Mouse (Mus musculus) left cerebral cortex, postnatal 25 days (tissue): ENCODE data around the gene Adarb1. TPM values are rescaled to one million over a fixed set of nuclear protein-coding genes. Genes with fewer than 3 reads are reported as not detected.
A peak's percentile ranks its signal among the peaks of the same experiment; 100 is the strongest.
"Not testable (repeated sequence)": the region's sequence is repeated elsewhere in the genome, so short reads cannot be mapped to it uniquely, and the experiment has no call there.

Experiments
- DNase-seq, 2 experiments: peaks; one replicate each; pipeline ENCODE4 v3.0.0; 2022; ENCODE audit warnings: low spot score in 2 of 2, mixed read lengths in 1 of 2
- intact Hi-C: fragments of 180-260 bp; cut with DNase I; formaldehyde crosslinking; loops from one replicate; pipeline ENCODE4 v1.15.1; 2025
- total RNA-seq, 2 experiments: library from RNA; stranded (reverse); gene quantifications; 2 replicates each; pipeline ENCODE4 v1.2.3; 2021

Gene Adarb1
- total RNA-seq, 2 experiments from 2014 or later, result 123 to 147 TPM

DNA sequence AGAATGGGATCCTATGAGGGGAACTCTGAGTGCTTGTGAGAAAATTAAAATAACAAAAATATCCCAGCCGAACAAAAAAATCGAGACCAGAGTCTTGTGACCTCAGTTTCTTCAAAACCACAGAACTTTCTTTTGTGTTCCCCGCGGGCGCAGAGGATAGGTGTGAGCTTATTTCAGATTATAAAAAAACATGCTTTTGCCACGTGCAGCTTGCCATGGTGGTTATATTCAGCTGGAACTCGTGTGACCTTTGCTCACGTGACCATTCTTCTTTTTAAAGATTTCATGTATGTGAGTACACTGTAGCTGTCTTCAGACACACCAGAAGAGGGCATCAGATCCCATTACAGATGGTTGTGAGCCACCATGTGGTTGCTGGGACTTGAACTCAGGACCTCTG is 128.5 kb downstream of the Adarb1 start:
- intact Hi-C loops, result no loop called here

DNA sequence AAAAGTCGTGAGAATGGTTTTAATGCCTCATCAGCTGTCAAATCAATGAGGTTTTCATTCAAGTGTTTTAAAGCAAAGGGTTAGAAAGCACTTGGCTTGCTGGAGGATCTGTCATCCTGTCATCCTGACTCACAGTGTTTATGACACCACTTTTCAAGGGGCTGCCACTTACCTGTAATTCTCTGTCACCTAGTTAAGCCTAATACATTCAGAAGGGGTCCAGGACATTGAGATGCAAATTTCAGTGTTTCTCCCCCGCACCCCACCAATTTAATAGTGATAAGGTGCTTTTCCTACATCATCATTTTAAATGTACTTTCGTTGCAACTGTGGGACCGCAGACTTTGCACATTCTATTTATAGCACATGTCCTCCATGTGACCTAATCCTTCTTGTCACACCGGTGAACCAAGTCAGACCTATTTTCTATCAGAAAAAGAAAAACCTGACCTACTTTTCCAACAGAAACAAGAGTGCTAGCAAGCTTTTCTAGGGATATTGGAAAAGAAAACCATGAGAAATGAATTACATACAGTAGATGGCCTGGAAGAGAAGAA is 129.4 kb downstream of the Adarb1 start:
- no peak for DNase-seq
- intact Hi-C loops, result no loop called here

More for the DNA sequence above, 128.5 kb downstream of the Adarb1 start:
- no peak for DNase-seq

DNA sequence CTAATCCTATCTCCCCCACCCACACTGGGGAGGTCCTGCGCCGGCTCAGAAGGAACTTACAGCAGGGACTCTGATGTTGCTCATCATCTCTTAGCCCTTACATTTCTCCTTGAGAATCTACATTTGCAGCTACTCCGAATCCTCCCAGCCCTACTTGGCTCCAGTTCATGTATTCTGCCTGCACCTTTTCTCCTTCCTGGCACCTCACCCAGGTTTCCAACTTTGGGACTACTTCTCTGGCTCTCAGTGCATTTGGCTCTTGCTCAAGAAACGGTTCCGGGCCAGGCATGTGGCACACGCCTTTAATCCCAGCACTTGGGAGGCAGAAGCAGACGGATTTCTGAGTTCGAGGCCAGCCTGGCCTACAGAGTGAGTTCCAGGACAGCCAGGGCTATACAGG is 130.4 kb downstream of the Adarb1 start:
- intact Hi-C loops, result no loop called here
- DNase-seq, result peak in 1 of 2 experiments; percentile 24

DNA sequence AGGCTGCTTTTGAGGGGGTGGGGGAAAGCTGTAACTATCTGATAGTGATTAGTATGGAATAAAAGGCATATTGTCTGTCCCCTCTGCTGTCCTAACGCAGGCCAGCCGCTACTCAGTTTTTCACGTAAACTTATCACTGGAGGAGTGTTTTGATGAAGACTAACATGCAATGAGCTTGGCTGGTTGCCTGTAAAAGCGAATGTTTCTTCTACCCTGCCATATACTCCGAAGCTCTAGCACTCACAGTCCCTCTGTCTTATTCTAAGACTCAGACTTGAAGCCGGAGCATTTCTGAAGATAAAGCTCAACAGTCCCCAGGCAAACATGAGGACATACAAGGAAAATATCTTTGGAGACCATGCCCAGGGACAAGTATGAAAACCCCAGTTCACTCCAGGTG is 133.2 kb downstream of the Adarb1 start:
- intact Hi-C loops, result loop anchor here (5.0 kb wide), 2 partner anchors 132 to 282 kb away; partner anchors contain the start of gene Adarb1
- no peak for DNase-seq

DNA sequence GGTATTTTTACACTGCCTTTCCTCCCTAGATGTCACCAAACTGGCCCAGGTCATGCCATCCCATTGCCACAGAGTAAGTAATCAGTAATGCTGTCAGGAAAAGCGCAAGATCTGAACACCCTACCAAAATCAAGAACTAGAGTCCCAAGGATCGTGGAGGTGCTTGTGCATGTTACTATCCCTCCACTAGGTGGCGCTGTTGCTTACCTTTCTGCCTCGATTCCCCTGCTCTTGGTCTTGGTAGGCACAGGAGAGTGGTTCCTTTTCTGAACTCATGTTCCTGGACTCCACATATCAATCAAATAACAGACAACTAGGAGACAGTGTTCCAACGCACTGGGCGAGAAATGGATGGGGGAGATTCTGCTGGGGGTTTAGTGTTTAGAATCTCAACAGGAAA is 135.2 kb downstream of the Adarb1 start:
- peak; percentile 74 to 85 for DNase-seq
- intact Hi-C loops, result loop anchor here (1.0 to 5.0 kb wide), 4 partner anchors 70 to 284 kb away; partner anchors contain the start of gene Adarb1

DNA sequence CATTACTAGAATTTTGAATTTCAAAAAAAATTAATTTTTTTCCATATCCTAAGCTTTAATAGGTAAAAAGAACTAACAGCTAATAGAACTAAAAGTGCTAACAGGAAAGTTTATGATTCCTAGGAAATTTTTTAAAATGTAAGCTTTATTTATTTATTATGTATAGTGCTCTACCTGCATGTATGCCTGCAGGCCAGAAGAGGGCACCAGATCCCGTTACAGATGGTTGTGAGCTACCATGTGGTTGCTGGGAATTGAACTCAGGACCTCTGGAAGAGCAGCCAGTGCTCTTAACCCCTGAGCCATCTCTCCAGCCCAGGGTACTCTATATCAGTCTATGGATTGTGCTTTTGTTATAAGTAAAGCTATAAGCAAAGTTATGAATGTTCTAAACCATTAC is 136.0 kb downstream of the Adarb1 start:
- DNase-seq, result not testable (repeated sequence)
- intact Hi-C loops, result loop anchor here (2.0 to 5.0 kb wide), 3 partner anchors 71 to 285 kb away; partner anchors contain the start of gene Adarb1

DNA sequence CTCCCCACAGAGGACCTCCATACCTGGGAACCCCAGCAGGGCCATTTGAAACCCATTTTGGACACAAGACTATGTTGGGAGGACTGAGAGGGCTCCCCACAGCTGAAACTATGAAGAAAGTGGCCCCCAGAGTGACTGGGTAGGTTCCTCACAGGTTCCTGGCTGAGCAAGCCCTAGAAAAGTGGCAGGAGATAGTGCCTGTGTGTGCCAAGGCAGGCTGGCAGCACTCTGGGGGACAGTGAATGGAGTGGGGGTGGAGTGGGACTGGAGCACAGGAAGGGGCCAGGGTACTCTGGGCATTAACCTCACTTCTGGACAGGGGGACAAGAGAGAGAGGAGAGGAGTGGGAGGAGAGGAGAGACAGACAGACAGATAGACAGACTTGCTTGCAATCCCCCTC is 144.3 kb downstream of the Adarb1 start:
- intact Hi-C loops, result no loop called here
- DNase-seq, result no peak

DNA sequence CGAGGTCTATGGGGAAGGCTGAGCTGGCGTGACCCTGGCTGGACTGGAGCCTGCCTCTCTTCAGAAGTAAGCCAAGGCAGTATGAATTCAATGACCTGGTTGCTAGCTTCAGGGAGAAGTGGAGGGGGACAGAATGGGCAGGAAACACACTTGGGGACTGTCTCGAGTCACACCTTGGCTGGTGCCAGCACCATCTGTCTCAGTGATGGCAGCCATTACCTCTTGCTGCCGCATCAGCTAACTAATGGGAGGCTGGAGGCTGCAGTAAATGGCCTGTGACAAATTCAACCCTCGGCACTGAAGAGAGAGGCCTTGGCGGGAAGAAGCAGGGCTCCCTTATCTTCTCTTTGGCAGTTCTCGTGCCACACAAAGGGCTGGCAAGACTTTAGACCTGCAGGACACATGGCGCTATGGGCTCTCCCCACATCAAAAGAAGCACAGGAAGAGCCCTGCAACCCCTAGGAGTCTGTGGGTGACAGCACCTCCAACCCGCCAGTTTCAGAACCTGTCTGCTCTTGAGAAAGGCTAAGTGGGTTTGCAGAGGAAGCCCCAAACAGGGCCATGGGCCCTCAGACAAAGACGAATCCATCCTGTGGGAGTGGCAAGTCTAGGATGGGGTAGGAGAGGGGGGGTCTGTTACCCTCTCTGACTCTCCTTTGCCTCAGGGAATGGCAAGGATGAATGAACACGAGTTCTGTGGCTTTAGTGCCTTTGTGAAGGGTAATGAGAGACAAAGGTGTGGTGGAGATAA is 144.9 kb downstream of the Adarb1 start:
- intact Hi-C loops, result no loop called here
- no peak for DNase-seq

DNA sequence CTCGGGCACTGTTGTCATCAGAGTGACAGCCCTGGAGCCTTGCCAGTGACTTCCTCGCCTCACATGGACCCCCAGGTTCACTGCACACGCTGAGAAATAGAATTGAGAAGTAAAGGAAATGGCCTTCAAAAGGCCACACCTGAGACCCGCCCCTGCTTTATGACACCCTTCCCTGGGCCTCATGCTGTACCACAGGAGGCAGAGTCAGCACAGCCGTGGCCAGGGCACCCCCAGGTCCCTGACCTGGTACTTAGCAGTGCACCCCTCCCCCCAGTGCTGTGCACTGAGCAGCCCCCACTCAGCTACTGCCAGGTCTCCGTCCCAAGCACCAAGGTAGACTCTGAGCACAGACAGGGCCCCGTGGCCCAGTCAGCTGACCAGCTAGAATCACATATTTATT is 148.9 kb downstream of the Adarb1 start:
- intact Hi-C loops, result no loop called here

DNA sequence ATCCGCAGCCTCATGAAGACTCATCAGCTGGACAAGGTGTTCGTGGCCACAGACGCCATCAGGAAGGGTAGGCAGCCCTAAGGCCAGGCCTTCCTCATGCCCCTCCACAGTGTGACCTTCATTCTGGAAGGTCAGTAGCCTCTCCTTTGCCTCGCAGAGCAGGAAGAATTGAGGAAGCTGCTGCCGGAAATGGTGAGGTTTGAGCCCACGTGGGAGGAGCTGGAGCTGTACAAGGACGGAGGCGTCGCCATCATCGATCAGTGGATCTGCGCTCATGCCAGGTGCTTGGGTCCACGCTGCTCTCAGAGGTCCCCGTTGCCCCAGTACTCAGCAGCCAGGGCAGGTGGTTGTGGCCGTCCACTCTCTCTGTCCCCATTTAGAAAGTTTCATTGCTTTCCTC is 151.0 kb downstream of the Adarb1 start:
- intact Hi-C loops, result no loop called here

More for the DNA sequence above, 148.9 kb downstream of the Adarb1 start:
- DNase-seq, result no peak

DNA sequence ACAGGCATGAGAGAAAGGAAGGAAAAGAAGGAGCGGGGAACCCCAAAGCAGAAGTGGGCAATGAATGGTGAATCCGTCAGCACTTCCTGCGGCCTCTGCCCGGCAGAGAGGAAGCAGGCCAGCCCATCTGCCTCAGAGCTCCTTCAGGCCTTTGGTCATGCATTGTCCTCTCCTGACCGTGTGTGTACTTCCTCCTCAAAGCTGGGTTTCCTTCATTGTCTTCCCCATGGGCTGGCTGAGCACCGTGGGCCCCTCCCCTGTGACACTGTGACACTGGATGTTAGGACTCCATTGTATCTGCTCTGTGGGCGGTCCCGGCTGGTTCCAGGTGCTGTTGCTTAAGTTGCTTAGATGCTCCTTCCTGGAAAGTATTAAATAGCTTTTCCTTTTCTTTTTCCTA is 151.8 kb downstream of the Adarb1 start:
- intact Hi-C loops, result no loop called here
- peak in 1 of 2 experiments; percentile 19 for DNase-seq

More for the DNA sequence above, 151.0 kb downstream of the Adarb1 start:
- no peak for DNase-seq

DNA sequence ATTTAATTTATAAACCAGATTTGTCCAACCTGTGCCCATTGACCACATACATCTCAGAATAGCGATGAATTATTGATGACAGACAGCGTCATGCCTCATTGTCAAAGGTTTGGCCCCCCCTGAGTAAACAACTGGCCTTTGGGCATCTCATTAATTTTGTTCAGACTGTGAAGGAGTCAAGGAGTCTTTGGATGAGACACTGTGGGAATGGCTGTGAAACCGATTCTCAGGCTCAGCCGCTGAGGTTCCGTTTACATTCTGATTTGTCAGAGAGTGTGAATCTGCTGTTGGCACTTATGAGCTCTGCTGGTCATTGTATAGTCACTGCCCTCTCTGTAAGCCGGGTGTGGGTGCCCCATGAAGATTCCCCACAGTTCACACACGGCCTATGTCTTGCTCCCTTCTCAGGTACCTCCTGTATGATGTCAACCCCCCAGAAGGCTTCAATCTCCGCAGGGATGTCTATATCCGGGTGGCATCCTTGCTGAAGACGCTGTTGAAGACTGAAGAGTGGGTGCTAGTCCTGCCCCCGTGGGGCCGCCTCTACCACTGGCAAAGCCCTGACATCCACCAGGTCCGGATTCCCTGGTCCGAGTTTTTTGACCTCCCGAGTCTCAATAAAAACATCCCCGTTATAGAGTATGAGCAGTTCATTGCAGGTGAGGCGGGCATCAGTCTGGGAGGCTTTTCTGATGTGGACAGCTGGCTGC is 157.7 kb downstream of the Adarb1 start:
- no peak for DNase-seq
- intact Hi-C loops, result no loop called here

DNA sequence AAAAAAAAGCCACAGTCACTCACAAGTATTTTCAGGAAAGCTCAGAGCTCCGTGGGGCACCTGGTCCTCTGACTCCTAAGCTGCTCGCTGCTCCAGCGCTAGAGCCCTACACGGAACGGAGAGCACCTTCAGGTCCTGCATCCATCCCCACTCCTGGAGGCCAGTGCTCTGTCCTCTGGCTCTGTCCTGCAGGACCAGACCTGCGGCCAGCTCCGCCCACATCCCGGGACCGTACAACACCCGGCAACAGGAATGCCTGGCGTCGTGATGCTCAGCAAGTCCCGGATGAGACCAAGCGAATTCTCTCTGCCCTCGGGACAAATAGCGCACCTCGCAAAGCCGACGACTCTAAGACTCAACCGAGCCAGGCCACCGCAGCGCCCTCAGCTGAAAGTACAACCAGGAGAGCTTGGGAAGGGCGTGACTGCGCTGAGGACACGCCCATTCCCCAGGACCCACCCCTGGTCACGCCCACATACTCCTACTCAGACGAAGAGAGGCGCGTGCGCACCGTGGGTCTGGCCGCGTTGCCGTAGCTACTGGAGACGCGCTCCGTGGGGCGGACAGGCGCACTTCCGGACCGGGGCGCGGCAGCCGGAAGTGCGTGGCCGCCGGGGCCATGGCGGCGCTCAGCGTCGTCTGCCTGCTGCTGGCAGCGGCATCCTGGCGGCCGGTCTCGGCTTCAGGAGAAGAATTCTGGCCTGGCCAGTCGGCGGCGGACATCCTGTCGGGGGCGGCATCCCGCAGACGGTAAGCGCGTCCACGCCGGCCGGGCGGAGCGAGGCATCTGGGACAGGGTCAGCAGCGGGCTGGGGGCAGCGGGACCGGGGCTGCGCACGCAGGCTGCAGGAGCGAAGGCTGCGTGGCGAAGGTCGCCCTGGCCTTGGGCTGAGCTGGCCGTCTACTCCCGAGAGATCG is 159.1 kb downstream of the Adarb1 start, which contains the start of gene Pofut2:
Gene Pofut2 (plus strand): TSS at position 515 of the 918 bp plus-strand sequence.
- DNase-seq, result peak; percentile 96
- intact Hi-C loops, result loop anchor here (5.0 kb wide), 1 partner anchor 422 kb away; no protein-coding TSS in a partner anchor

DNA sequence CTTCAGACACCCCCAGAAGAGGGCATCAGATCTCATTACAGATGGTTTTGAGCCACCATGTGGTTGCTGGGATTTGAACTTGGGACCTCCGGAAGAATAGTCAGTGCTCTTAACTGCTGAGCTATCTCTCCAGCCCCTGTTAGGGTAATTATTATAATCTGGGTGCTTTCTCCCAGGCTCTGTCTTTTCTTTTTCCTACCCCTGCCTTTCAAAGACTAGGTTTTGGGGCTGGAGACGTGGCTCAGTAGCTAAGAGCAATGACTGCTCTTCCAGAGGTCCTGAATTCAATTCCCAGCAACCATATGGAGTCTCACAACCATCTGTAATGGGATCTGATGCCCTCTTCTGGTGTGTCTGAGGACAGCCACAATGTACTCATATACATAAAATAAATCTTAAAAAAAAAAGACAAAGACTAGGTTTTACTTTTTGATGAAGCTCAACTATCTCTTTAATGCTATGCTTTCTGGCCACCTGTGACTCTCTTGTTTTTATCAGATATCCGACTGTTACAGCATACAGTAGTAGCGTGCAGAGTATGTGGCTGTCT is 160.0 kb downstream of the Adarb1 start:
- intact Hi-C loops, result loop anchor here (5.0 kb wide), 1 partner anchor 421 kb away; no protein-coding TSS in a partner anchor
- no peak for DNase-seq

DNA sequence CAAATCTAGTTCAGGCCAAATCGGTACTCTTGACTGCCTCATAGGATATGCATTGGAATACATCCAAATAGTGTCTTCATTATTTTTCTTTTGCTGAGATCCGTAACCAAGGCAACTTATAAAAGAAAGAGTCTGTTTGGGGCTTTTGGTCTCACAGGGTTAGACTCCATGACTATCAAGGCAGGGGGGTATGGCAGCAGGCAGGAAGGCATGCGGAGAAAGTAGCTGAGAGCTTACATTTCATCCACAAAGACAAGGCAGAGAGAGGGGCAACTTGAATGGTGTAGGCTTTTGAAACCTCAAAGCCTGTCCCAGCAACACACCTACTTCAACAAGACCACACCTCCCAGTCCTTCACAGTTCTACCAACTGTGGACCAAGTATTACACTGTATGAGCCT is 162.4 kb downstream of the Adarb1 start:
- intact Hi-C loops, result loop anchor here (5.0 kb wide), 1 partner anchor 418 kb away; no protein-coding TSS in a partner anchor
- DNase-seq, result no peak

DNA sequence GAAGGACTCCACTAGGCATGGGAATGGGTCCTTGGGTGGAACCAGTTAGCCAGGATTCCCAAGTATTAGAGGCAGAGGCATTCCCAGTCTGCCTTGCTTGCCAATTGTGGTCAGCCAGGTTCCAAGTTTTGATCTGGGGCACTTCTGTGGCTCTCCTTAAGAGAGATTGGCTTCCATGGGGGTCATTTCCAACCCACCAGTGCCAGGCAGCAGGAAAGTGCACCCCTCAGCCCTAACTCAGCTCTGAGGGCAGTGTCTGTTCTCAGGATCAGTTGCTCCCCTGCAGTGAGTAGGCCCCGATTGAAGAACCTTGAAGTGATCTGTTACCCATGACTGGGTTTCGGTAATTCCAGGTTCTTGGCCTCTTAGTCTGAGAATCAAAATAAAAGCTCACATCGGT is 162.8 kb downstream of the Adarb1 start:
- DNase-seq, result no peak
- intact Hi-C loops, result loop anchor here (5.0 kb wide), 1 partner anchor 418 kb away; no protein-coding TSS in a partner anchor

DNA sequence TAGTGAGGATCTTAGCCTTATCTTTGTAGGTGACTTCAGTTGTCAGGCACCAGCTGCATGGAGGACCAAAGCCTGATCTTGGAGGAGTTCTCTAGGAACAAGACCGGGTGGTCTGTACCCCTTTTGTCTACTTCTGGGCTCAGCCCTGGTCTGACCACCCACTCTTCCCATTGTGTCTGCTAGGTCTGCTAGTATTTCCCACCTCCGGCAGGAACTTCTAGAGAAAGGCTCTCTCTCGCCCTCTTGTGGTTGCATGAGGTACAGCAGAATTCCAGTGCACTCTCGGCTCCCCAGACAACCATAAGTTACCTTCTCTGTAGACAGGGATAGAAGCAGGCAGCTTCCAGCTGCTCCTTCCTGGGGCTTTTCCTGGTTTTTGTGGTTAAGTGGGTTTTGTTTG is 165.3 kb downstream of the Adarb1 start:
- intact Hi-C loops, result loop anchor here (1.0 to 5.0 kb wide), 3 partner anchors 45 to 170 kb away; no protein-coding TSS in a partner anchor
- peak; percentile 80 to 85 for DNase-seq

DNA sequence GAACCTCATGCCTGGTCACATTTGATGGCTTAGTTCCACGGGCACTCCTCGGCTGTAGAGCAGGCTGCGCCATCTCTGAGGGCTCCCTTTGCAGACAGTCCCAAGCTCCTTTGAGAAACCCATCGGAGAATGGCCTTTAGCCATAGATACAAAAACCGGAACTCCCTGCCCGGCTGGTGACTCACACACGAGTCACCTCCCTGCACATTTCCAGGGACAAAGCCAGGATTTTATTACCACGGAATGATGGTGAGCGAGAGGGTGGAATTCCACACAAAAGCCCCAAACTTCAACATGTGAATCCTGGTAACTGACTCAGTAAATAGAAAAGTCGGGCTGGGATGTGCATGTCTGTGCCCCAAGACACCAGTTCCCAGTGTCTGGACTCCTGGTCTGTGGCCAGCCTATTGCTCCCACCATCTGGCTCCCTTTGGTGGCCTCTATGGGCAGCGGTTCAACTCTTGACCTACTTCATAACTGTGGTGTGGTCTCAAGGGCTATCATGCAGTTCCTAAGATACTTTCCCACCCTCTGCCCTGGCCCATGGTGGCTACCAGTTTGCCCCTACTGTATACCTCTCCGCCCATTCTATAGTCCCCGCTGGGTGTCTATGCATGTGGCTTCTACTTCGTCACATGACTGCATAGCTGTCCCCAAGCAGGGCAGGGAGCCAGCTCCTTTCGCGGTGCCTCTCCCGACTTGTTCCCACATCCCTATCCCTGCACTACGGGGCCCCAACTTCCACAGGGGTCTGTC is 166.1 kb downstream of the Adarb1 start:
- no peak for DNase-seq
- intact Hi-C loops, result loop anchor here (1.0 to 5.0 kb wide), 2 partner anchors 45 to 170 kb away; no protein-coding TSS in a partner anchor
